ENCODE assay signal across 9 mouse cellular contexts in genomic region chr12:84546028-84546427, GRCm38 (mm10). TPM values are rescaled to one million over a fixed set of nuclear protein-coding genes. Genes with fewer than 3 reads are reported as not detected.
A peak's percentile ranks its signal among the peaks of the same experiment; 100 is the strongest.
DNase-seq lines count a peak whose midpoint lies in the region; ATAC-seq and TF ChIP-seq lines count a peak whose summit lies in the region.
"Had no signal": no experiment of that assay in that cellular context is flagged by ENCODE, and none has a peak within 500 bp of the region (broad histone marks: within the 10 kb centered on the region; RNA-seq: fewer than 3 reads in every experiment).

No protein-coding gene starts in this region.

- no peak for TF ChIP-seq EP300 in MEL (IDR thresholded peaks at IDR 0.05; ENCODE audit: low read depth in 1 of 2, low read length in 2 of 2)

- peak; percentile 89 to 96 (median 92) for TF ChIP-seq CTCF in MEL (IDR thresholded peaks at IDR 0.05 in 2 of 3, conservative IDR thresholded peaks at IDR 0.05 in 1 of 3; ENCODE audit: control insufficient read depth in 1 of 3, insufficient read depth in 1 of 3, low read depth in 2 of 3, low read length in 3 of 3, poor library complexity in 1 of 3, severe bottlenecking in 1 of 3)
- peak; percentile 99 for TF ChIP-seq CTCF in layer of hippocampus, adult 2 months (conservative IDR thresholded peaks at IDR 0.05)

- H3K79me2 ChIP-seq in MEL (ENCODE audit: control insufficient read depth, insufficient read depth, low read length, poor library complexity) = no peaks in the 10 kb centered on the region

- peaks cover 0 to 2% of the 10 kb centered on the region in 2 experiments; a peak in 1 of 4 replicates for H3K4me1 ChIP-seq in MEL (ENCODE audit: control insufficient read depth in 1 of 2, insufficient read depth in 2 of 2, low read length in 2 of 2)
- H3K4me1 ChIP-seq in forebrain, embryonic 10.5 days = peaks cover 40% of the 10 kb centered on the region
- H3K4me1 ChIP-seq: limb, embryonic 12.5 days had no signal

- DNase-seq in MEL (ENCODE audit: low read depth, low spot score) = peak; percentile 64
- peak; percentile 45 for DNase-seq in c-Kit-positive CD71-positive TER-119-negative erythroid progenitor cells, embryonic 14.5 days (ENCODE audit: low read depth)
- peak; percentile 73 for DNase-seq in forebrain, embryonic 10.5 days (ENCODE audit: extremely low spot score, low spot score)
- DNase-seq in layer of hippocampus, adult 2 months (ENCODE audit: low spot score in 2 of 2) = peak in 1 of 2 experiments; percentile 70
- peak; percentile 65 for DNase-seq in lung, postnatal 14 days
- DNase-seq in ovary, postnatal 36 days (ENCODE audit: low spot score) = peak; percentile 65

- TF ChIP-seq POLR2A in MEL (IDR thresholded peaks at IDR 0.05; ENCODE audit: control insufficient read depth in 1 of 2, insufficient read depth in 1 of 2, low read depth in 1 of 2, low read length in 2 of 2, poor library complexity in 1 of 2) = no peak

- H3K27ac ChIP-seq in MEL (ENCODE audit: control insufficient read depth, low read depth, low read length) = no peak overlapping the region
- no peak overlapping the region for H3K27ac ChIP-seq in forebrain, embryonic 10.5 days
- no peak overlapping the region for H3K27ac ChIP-seq in layer of hippocampus, adult 2 months
- H3K27ac ChIP-seq: limb, embryonic 12.5 days had no signal

- no peaks in the 10 kb centered on the region for H3K9me3 ChIP-seq in MEL (replicated peaks; ENCODE audit: insufficient read depth, low read length)
- no peaks in the 10 kb centered on the region for H3K9me3 ChIP-seq in forebrain, embryonic 10.5 days
- H3K9me3 ChIP-seq: limb, embryonic 12.5 days had no signal

- peak; percentile 52 for TF ChIP-seq RAD21 in MEL (IDR thresholded peaks at IDR 0.05; ENCODE audit: low read depth, low read length)

- WGBS in forebrain, embryonic 10.5 days = 8% methylated on average over 12 of the region's 12 CpGs

- H3K9ac ChIP-seq in MEL (ENCODE audit: control insufficient read depth, low read depth, low read length, poor library complexity, severe bottlenecking) = no peak overlapping the region
- H3K9ac ChIP-seq: limb, embryonic 12.5 days had no signal

- peak; percentile 56 to 80; a peak in 2 of 4 replicates for ATAC-seq in hematopoietic stem cell, adult 5-6 weeks (replicated peaks in 1 of 2; ENCODE audit: insufficient read depth in 1 of 2, low FRiP score in 2 of 2, low TSS enrichment in 1 of 2, low read depth in 1 of 2, poor library complexity in 2 of 2, severe bottlenecking in 2 of 2)
- no peak for ATAC-seq in activated CD4-positive, CD25-positive, alpha-beta regulatory T cell, adult 4 months

- no peak overlapping the region for H3K4me3 ChIP-seq in MEL (ENCODE audit: control insufficient read depth in 1 of 2, insufficient read depth in 1 of 2, low read depth in 2 of 2, low read length in 2 of 2)
- no peak overlapping the region; the same call in 1 of the 2 replicates for H3K4me3 ChIP-seq in forebrain, embryonic 10.5 days
- H3K4me3 ChIP-seq in layer of hippocampus, adult 2 months = no peak overlapping the region
- H3K4me3 ChIP-seq: limb, embryonic 12.5 days had no signal

- H3K27me3 ChIP-seq in MEL (ENCODE audit: control insufficient read depth in 1 of 2, insufficient read depth in 2 of 2, low read length in 2 of 2) = no peaks in the 10 kb centered on the region
- H3K27me3 ChIP-seq in forebrain, embryonic 10.5 days (ENCODE audit: poor library complexity, severe bottlenecking) = peaks cover 30% of the 10 kb centered on the region

- no peaks in the 10 kb centered on the region for H3K36me3 ChIP-seq in MEL (ENCODE audit: control insufficient read depth in 1 of 2, insufficient read depth in 2 of 2, low read length in 2 of 2)
- no peaks in the 10 kb centered on the region for H3K36me3 ChIP-seq in forebrain, embryonic 10.5 days (replicated peaks)
- H3K36me3 ChIP-seq: limb, embryonic 12.5 days had no signal

TF ChIP-seq in MEL, 35 proteins besides CTCF, POLR2A, EP300 and RAD21:
- TF ChIP-seq CHD1 (IDR thresholded peaks at IDR 0.05; ENCODE audit: low read depth, low read length) (no peak), MAZ (IDR thresholded peaks at IDR 0.05; ENCODE audit: low read depth, low read length) (no peak), RCOR1 (IDR thresholded peaks at IDR 0.05; ENCODE audit: low read depth, low read length) (peak; percentile 26; the same call in 1 of the 2 replicates), POLR2AphosphoS5 (IDR thresholded peaks at IDR 0.05; ENCODE audit: borderline replicate concordance, low read depth, low read length) (no peak), MAFK (IDR thresholded peaks at IDR 0.05; ENCODE audit: borderline replicate concordance, low read depth, low read length) (no peak), GABPA (IDR thresholded peaks at IDR 0.05; ENCODE audit: low read depth, low read length) (no peak), SMC3 (IDR thresholded peaks at IDR 0.05; ENCODE audit: low read depth, low read length) (peak; percentile 63), ZC3H11A (IDR thresholded peaks at IDR 0.05; ENCODE audit: low read depth, low read length) (peak; percentile 40)

RNA-seq across cellular contexts. Expression of gene Vsx2, which starts 23.5 kb away (rescaled TPM):
- not detected in 2 replicates for total RNA-seq in MEL (2012; rRNA removed)
- not detected for polyA plus RNA-seq in MEL (2012; ENCODE audit: insufficient read depth in 1 of 2, insufficient read length in 2 of 2, low read depth in 1 of 2, low replicate concordance in 2 of 2, missing spikeins in 1 of 2)
- polyA plus RNA-seq in forebrain, embryonic 10.5 days (2016; fragmentation: Nextera tagmentation; extraction: Ambion mirVana) = 1.2 and 2.2 TPM in 2 replicates
- total RNA-seq in hematopoietic stem cell, adult 5-6 weeks (2017) = not detected in 2 replicates
- under 1 TPM; 0.27 to 0.28 TPM for total RNA-seq in layer of hippocampus, adult 2 months (2021)
- not detected for polyA plus RNA-seq in activated CD4-positive, CD25-positive, alpha-beta regulatory T cell, adult 4 months (2017; shearing (Covaris generic))
